ENCODE assay signal across 13 mouse cellular contexts in the genomic region with DNA sequence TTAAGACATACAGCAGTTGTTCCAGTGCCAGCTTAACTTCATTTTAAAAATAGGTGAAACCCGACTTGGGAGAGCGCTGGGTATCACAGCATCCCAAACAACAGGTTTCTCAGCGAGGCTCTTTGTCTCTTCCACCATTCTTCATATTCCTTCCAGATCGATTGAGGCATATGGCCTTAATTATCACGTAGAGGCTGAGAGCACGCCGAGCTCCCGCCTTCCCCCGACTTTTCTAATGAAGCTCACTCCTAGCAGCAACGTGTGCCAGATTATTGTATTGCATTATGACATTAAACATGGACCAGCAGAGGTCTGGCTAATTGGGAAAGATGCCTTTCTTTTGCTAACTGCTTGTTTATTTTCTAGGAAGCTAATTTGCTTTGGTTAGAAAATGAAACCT.
DNase-seq lines count a peak whose midpoint lies in the region; ATAC-seq and TF ChIP-seq lines count a peak whose summit lies in the region.
"Had no signal": no experiment of that assay in that cellular context is flagged by ENCODE, and none has a peak within 500 bp of the region (broad histone marks: within the 10 kb centered on the region; RNA-seq: fewer than 3 reads in every experiment).

No protein-coding gene starts in this region.

- H3K9ac ChIP-seq in embryonic facial prominence, embryonic 12.5 days: no peak overlapping the region
- H3K9ac ChIP-seq in hindbrain, embryonic 16.5 days (ENCODE audit: low read depth, low read length): peak overlapping the region; percentile 31; the same call in 1 of the 2 replicates
- H3K9ac ChIP-seq in midbrain, embryonic 15.5 days: no peak overlapping the region
- no peak overlapping the region for H3K9ac ChIP-seq in liver, embryonic 11.5 days (ENCODE audit: low read depth, low read length)
- H3K9ac ChIP-seq: liver, embryonic 13.5 days had no signal

- H3K4me1 ChIP-seq in kidney, adult 2 months (ENCODE audit: control insufficient read depth, insufficient read depth, low read length): peaks cover 5% of the 10 kb centered on the region; the same call in 1 of the 2 replicates
- peaks cover 4% of the 10 kb centered on the region; the same call in 1 of the 2 replicates for H3K4me1 ChIP-seq in embryonic facial prominence, embryonic 12.5 days
- no peaks in the 10 kb centered on the region; the same call in 1 of the 2 replicates for H3K4me1 ChIP-seq in hindbrain, embryonic 16.5 days (ENCODE audit: control insufficient read depth, insufficient read depth, low read depth, low read length)
- H3K4me1 ChIP-seq in midbrain, embryonic 15.5 days: peaks cover 4% of the 10 kb centered on the region; the same call in 1 of the 2 replicates
- no peaks in the 10 kb centered on the region for H3K4me1 ChIP-seq in liver, embryonic 11.5 days (replicated peaks; ENCODE audit: control insufficient read depth, insufficient read depth, low read length)
- H3K4me1 ChIP-seq: liver, embryonic 13.5 days had no signal

- WGBS in kidney, adult 2 months: 44% methylated on average over 10 of the region's 10 CpGs
- 15% methylated on average over 10 of the region's 10 CpGs for WGBS in embryonic facial prominence, embryonic 12.5 days
- 37% methylated on average over 10 of the region's 10 CpGs for WGBS in hindbrain, embryonic 16.5 days
- WGBS in midbrain, embryonic 15.5 days: 37% methylated on average over 10 of the region's 10 CpGs
- 76% methylated on average over 10 of the region's 10 CpGs for WGBS in liver, embryonic 11.5 days

- no peak overlapping the region for H3K27ac ChIP-seq in kidney, adult 2 months (ENCODE audit: insufficient read depth, low read depth, low read length)
- no peak overlapping the region for H3K27ac ChIP-seq in embryonic facial prominence, embryonic 12.5 days
- 0 out of 2 replicates have a peak overlapping the region, but pooled peaks have one; percentile 5 for H3K27ac ChIP-seq in hindbrain, embryonic 16.5 days (ENCODE audit: low read depth, low read length)
- H3K27ac ChIP-seq in midbrain, embryonic 15.5 days: 0 out of 2 replicates have a peak overlapping the region, but pooled peaks have one; percentile 34
- no peak overlapping the region for H3K27ac ChIP-seq in liver, embryonic 11.5 days (ENCODE audit: low read depth, low read length)
- H3K27ac ChIP-seq: liver, embryonic 13.5 days had no signal

- H3K9me3 ChIP-seq in embryonic facial prominence, embryonic 12.5 days: no peaks in the 10 kb centered on the region
- H3K9me3 ChIP-seq in hindbrain, embryonic 16.5 days (ENCODE audit: control insufficient read depth, low read length): no peaks in the 10 kb centered on the region
- H3K9me3 ChIP-seq in midbrain, embryonic 15.5 days: no peaks in the 10 kb centered on the region
- no peaks in the 10 kb centered on the region for H3K9me3 ChIP-seq in liver, embryonic 11.5 days (ENCODE audit: control insufficient read depth, low read length)
- H3K9me3 ChIP-seq: liver, embryonic 13.5 days had no signal

- H3K27me3 ChIP-seq in kidney, adult 2 months (replicated peaks; ENCODE audit: control insufficient read depth, insufficient read depth, low read length): no peaks in the 10 kb centered on the region
- no peaks in the 10 kb centered on the region for H3K27me3 ChIP-seq in embryonic facial prominence, embryonic 12.5 days
- H3K27me3 ChIP-seq in hindbrain, embryonic 16.5 days (replicated peaks; ENCODE audit: control insufficient read depth, insufficient read depth, low read length): no peaks in the 10 kb centered on the region
- no peaks in the 10 kb centered on the region for H3K27me3 ChIP-seq in midbrain, embryonic 15.5 days (replicated peaks)
- H3K27me3 ChIP-seq in liver, embryonic 11.5 days (replicated peaks; ENCODE audit: control insufficient read depth, insufficient read depth, low read length): no peaks in the 10 kb centered on the region
- H3K27me3 ChIP-seq: liver, embryonic 13.5 days had no signal

- no peak for ATAC-seq in embryonic facial prominence, embryonic 12.5 days (ENCODE audit: insufficient number of reproducible peaks, insufficient read depth, low FRiP score, low TSS enrichment)
- ATAC-seq in hindbrain, embryonic 16.5 days: peak; percentile 79
- ATAC-seq in midbrain, embryonic 15.5 days (replicated peaks): peak; percentile 44; the same call in 1 of the 2 replicates
- ATAC-seq in liver, embryonic 11.5 days (replicated peaks; ENCODE audit: low FRiP score): no peak

- TF ChIP-seq POLR2A in kidney, adult 2 months (IDR thresholded peaks at IDR 0.05; ENCODE audit: low read depth, low read length): no peak

- H3K4me3 ChIP-seq in kidney, adult 2 months (ENCODE audit: insufficient read depth, low read depth, low read length): no peak overlapping the region
- H3K4me3 ChIP-seq in embryonic facial prominence, embryonic 12.5 days: no peak overlapping the region
- H3K4me3 ChIP-seq in hindbrain, embryonic 16.5 days (ENCODE audit: low read length): no peak overlapping the region
- no peak overlapping the region for H3K4me3 ChIP-seq in midbrain, embryonic 15.5 days
- H3K4me3 ChIP-seq in liver, embryonic 11.5 days (ENCODE audit: low read depth, low read length): no peak overlapping the region
- H3K4me3 ChIP-seq: erythroblast, embryonic 14.5 days; liver, embryonic 13.5 days had no signal

- no peak for TF ChIP-seq CTCF in kidney, adult 2 months (conservative IDR thresholded peaks at IDR 0.05; ENCODE audit: insufficient read depth, insufficient read length, low read depth, low read length)

- H3K4me2 ChIP-seq in embryonic facial prominence, embryonic 12.5 days (replicated peaks): peak overlapping the region; percentile 17; the same call in 1 of the 2 replicates
- peak overlapping the region; percentile 41 for H3K4me2 ChIP-seq in hindbrain, embryonic 16.5 days (ENCODE audit: low read length)
- H3K4me2 ChIP-seq in midbrain, embryonic 15.5 days: peak overlapping the region; percentile 30; the same call in 1 of the 2 replicates
- no peak overlapping the region for H3K4me2 ChIP-seq in liver, embryonic 11.5 days
- H3K4me2 ChIP-seq: liver, embryonic 13.5 days had no signal

- DNase-seq in kidney, adult 2 months: peak; percentile 8
- DNase-seq in kidney, postnatal 4 days: no peak
- no peak for DNase-seq in liver, embryonic 11.5 days (ENCODE audit: low spot score)
- DNase-seq in urinary bladder, postnatal 14 days (ENCODE audit: low spot score): no peak
- DNase-seq in right cerebral cortex, postnatal 4 days: no peak
- DNase-seq: adrenal gland, postnatal 14 days; cerebellum, adult 2 months; liver, embryonic 13.5 days; thymus, postnatal 36 days had no signal

- H3K36me3 ChIP-seq in kidney, adult 2 months (ENCODE audit: control insufficient read depth, insufficient read depth, low read length): no peaks in the 10 kb centered on the region
- H3K36me3 ChIP-seq in embryonic facial prominence, embryonic 12.5 days: no peaks in the 10 kb centered on the region
- no peaks in the 10 kb centered on the region for H3K36me3 ChIP-seq in hindbrain, embryonic 16.5 days (ENCODE audit: control insufficient read depth, insufficient read depth, low read length)
- H3K36me3 ChIP-seq in midbrain, embryonic 15.5 days (replicated peaks): no peaks in the 10 kb centered on the region
- H3K36me3 ChIP-seq in liver, embryonic 11.5 days (ENCODE audit: control insufficient read depth, insufficient read depth, low read length): no peaks in the 10 kb centered on the region
- H3K36me3 ChIP-seq: liver, embryonic 13.5 days had no signal

Comparison
In these comparisons a context has a peak if more than half of its experiments do, and no peak if none do; other contexts are left out.
1. H3K27ac ChIP-seq: peak in hindbrain, embryonic 16.5 days (single experiment) and midbrain, embryonic 15.5 days (single experiment); none in kidney, adult 2 months (single experiment), embryonic facial prominence, embryonic 12.5 days (single experiment) and liver, embryonic 11.5 days (single experiment).
2. ATAC-seq: peak in hindbrain, embryonic 16.5 days (single experiment) and midbrain, embryonic 15.5 days (single experiment); none in embryonic facial prominence, embryonic 12.5 days (single experiment) and liver, embryonic 11.5 days (single experiment).